Mouse (Mus musculus): ENCODE results near the gene Zfp691.

Gene Zfp691

DNA sequence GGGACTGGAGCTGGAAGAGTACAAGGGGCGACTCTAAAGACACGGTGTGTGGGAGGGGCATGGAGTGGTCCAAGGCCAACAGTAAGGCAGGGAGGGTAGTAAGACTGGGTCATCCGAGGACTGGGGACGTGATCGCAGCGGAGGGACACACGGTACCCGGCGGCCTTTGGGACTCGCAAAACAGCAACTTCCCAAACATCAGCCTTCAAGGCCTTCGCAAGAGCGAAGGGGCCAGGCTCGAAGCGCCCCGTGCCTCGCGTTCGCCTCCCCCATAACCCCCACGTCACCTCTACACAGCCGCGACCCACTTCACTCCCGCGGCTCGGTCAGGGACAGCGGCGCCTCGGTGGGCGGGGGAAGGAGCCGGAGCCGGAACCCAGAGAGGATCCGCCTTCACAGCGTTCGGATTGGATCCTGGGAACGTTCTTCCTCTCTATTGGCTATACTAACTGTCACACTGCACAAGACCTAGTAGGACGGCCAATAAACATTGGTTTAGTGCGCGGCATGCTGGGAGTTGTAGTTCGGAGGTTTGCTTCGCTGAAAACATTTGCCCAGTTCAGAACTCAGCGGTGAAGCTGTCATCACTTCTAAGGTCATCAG, at the start of gene Zfp691:
TSS of gene Zfp691 (minus strand) at position 345 of the 603 bp plus-strand sequence.
- peak; percentile 95 for DNase-seq

- no peak for DNase-seq
These were observed 49.7 kb upstream of the Zfp691 start for GRCm38 (mm10) chr4:119223696-119224095.

DNA sequence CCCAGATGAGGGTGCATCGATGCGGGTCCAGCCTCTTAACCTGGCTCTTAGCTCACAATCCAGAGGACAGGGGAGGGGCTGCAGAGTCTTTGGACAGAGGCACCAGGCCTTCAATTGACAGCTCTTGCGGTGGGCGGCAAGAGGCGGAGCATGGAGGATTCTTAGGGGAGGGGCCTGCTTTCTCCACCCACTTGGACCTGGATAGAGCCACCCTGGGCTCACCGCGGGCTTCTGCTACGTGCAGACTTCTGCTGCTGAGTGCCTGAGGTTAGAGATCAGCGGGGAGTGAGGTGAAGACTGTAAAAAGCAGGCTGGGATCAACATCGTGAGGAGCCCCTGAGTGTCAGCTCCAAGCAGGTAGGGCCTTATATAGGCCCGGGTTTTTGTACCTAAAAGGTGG, 44.2 kb upstream of the Zfp691 start, which contains the start of gene Tmem269:
TSS of gene Tmem269 (minus strand) at position 49 of the 400 bp plus-strand sequence.
- DNase-seq = no peak

DNA sequence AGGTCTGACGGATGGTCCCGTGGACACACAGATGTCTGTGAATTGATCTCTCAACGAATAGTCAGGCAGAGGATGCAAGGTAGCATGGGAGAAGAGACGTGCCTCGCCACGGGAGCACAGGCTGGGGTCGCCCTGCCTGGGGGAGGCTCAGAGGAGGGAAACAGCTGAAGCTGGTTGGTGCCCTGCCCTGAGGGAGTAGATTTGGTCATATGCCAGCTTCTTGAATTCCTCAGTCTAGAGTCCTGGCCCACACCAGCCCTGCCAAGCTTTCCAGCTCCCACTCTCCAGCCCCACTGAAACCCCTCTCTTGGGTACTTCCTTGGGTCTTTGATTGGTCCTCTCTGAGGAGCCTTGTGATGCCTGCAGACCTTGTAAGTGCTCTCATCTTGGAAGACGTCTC, 42.7 kb upstream of the Zfp691 start:
- DNase-seq = no peak

- no peak for DNase-seq
These were observed 30.7 kb upstream of the Zfp691 start for GRCm38 (mm10) chr4:119204672-119205071.

- DNase-seq = no peak
These were observed 24.1 kb upstream of the Zfp691 start for GRCm38 (mm10) chr4:119198105-119198504.

- DNase-seq = peak; percentile 50
These were observed 21.8 kb upstream of the Zfp691 start for GRCm38 (mm10) chr4:119195582-119196320.

DNA sequence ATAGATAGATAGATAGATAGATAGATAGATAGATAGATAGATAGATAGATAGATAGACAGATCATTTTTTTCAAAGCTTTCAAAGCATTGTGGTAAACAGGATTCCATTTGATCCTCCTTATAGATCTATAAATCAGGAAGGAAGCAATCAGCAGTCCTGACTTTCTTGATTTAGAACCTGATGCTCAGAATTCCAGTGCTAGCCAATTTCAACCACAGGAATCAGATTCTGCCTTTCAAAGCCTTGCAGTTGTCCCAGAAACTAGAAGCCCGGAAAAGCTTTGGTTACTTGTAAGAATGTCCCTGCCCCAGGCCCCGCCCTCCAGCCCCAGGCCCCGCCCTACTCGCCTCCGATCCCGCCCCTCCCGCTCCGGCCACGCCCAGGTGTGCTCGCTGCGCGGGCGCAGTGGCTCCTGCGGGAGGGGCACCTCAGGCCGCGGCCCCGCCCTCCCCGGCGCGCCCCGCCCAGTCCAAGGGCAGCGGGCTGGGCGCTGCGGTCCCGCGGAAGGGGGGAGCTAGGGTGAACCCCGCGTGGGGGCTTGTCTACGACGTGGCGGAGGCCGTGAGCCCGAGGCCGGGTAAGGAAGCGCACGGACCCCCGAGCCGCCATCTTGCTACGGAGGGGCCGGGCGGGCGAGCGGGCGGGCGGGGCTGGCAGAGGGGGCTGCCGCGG, 21.1 kb upstream of the Zfp691 start, which contains the start of gene Svbp:
TSS of gene Svbp (plus strand) at position 398 of the 673 bp plus-strand sequence.
- DNase-seq = peak; percentile 81

DNA sequence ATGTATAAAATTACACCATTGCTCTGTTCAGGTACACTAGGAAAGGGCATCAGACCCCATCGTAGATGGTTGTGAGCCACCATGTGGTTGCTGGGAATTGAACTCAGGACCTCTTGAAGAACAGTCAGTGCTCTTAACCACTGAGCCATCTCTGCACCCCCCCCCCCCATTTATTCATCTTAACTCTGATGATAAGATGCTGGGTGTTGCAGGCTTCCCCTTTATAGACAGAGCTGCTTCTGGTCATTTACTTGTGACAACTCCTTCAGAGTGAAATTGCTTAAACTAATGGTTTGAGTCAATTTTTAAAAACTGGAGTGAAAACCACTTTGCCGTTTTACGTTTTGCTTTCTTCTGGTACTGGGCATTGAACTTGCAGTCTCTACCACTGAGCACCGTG, 18.8 kb upstream of the Zfp691 start:
- DNase-seq = no peak

GRCm38 (mm10) chr4:119191273-119191672, 17.3 kb upstream of the Zfp691 start:
- DNase-seq = no peak

DNA sequence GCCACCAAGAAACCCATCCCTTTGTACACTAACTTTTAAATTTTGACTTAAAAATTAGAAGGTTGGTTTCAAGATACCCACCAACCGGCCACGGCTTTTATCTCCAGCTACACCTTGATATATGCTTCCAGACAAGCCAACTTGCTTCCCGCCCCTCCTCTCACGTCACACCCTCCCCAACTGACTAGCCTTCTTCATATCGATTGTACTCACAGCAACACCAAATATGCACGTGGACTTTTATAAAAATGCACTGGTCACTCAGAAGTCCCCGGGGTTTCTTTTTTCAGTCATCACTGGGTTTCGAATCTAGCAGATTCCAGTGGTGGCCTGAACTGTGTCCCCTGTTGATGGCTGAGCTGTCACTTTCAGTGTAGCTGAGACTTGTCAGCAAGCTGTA, 16.6 kb upstream of the Zfp691 start:
- DNase-seq = no peak

DNA sequence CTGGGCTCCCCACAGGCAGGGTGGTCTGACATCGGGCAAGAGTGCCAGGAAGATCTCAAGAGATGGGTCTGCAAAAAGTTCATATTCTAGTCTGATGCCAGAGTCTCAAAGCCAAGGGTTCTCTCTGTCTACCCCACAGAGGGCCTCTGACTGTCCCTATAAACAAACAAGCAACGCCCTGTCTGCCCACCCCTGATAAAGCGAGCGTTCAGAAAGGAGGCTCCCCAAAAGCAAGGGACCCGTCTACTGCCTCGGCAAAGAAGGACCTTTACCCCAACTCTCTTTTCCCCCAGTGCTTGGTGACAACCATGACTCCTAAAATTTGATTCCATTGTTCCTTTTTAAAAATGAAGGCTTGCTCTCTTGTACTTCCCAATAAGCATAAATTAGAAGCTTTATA, 15.9 kb upstream of the Zfp691 start, which contains the start of gene Ermap:
TSS of gene Ermap (minus strand) at position 148 of the 400 bp plus-strand sequence.
- DNase-seq = no peak

DNA sequence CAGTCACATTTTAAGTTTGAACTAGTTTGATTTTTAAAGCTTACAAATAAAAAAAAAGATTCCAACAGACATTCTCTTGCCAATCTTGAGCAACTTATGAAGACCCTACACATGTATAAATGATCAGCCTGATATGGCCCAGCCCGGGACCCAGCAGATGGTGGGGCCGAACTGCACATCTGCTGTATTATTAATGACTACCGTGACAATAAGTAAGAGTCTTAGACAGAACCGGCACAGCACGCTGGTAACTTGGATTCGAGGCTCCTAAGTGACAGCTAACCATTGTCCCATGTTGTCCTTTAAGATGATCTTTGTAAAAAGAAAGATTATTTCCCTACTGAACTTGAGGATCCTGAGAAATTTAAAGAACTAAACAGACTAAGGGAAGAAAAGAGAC, 15.4 kb upstream of the Zfp691 start:
- DNase-seq = no peak

DNA sequence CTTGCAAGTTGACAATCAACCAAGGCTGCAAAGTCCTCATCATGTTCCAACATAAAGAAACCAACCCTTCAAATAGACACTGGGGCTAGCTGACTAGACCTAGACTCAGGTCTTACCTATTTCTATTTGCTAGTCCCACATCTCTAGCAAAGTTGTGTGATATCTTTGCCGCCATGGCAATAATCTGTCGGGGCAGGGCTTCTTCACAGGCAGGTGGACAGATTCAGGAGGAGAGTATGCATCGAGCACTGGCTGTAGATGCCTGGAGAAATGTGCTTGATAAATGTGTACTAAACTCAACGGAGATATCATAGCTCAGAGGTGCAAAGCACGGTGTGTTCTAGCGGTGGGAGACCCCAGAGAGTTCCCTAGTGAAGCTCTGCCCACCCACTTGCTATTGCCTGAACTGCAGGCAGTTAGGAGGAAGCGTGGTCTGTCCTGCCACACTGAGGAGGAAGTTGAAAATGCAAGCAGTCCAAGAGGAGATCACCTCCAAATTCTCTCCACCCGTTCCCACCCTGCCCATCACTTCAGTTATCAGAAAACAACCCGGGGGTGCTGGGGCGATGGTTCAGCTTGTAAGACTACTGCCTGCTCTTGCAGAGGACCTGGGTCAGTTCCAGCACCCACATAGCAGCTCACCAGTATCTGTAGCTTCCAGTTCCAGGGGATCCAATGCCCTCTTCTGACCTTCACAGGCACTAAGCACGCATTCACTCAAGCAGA, 14.2 kb upstream of the Zfp691 start:
- no peak for DNase-seq

DNA sequence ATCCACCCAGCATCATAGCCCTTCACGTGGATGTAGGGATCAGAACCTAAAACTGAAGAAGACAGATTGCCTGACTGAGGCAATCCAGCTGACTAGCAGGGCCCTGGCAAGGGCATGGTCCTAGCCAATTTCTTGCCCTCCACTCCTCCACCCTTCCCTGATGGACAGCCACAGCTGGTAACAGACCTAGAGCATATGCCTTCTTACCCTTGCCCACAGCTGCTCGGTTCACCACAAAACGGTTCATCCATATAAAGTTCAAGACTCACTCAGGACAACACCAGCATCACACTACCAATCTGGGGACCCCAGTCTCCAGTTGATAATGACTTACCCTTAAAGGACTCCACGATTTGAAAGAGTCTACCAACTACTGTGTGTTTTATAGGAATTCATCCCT, 11.8 kb upstream of the Zfp691 start:
- DNase-seq = no peak

GRCm38 (mm10) chr4:119183525-119183924, 9.5 kb upstream of the Zfp691 start:
- no peak for DNase-seq

- no peak for DNase-seq
These were observed 7.5 kb upstream of the Zfp691 start for GRCm38 (mm10) chr4:119181456-119181855.

DNA sequence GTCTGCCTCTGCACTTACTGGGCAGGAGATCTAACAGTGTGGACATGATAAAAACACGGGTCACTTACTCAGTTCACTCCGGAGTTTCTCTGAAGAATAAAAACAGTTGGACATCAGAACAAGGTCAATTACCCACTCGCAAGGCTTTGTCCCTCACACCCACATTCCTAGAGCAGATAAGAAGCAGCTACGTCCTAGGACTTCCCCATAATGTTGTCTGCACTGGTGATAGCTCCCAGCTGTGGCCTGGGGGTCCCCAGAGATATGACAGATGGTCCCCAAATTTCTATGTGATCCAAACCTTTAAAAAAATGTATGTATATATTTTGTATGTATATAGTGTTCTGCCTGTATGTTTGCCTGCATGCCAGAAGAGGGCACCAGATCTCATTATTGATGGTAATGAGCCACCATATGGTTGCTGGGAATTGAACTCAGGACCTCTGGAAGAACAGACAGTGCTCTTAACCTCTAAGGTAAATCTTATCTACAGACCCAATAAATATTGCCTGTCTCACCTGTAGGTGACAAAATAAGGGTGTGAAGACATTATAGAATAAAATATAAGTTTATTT, 6.2 kb upstream of the Zfp691 start:
- DNase-seq = no peak

DNA sequence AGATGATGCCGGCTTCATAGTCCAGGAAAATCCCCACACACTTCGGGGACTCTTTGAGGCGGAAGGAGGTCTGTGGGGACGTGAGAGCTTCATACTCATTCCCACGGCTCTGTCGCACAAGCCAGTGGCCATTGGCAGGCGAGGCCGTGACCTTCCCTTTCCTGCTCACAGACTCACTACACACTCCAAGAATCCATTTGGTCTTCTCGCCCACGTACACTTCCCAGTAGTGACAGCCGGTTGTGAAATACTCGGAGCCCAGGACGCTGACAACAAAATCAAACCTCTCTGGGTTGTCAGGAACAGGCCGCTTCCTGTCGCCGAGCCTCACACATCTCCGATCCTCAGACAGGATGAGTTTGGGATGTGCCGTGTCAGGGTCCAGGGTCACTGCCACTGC, 4.3 kb upstream of the Zfp691 start:
- DNase-seq = no peak

DNA sequence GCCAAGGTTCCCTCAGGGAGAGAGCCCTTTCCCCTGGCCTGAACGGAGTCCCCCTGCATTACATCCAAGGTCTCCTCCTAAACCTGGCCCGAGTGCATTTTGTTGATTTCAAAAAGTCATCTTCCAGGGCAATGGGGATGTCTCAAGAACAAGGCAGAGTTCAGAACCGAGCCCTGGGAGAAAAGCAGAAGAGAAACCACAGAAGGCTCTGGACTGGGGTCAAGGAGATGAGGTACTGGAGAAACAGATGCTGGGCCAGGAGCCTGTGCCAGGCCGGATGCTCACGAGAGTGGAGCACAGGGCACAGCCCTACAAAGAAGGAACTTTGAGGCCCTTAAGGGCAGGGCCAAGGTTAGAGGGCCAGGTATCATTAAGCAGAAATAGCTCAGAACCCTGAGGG, 3.7 kb upstream of the Zfp691 start:
- DNase-seq = no peak

- DNase-seq = peak; percentile 20
These were observed 910 bp downstream of the Zfp691 start for GRCm38 (mm10) chr4:119172919-119173650.

DNA sequence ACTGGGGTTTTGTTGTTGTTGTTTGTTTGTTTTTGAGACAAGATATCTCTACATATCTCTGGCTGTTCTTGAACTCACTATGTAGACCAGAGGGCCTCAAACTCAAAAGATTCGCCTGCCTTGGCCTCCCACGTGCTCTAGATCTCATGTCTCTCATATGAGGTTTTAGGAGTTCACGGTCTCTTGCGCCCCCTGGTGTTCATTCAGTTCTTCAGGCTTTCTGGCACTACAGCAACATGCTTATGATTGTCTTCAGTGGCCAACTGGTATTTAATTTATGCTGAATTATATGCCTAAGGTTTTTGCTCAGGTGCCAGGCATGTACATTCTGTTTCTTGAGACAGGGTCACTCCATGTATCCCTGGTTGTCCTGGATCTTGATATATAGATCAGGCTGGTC, 6.3 kb downstream of the Zfp691 start:
- peak; percentile 75 for DNase-seq

Measured in cerebellum, adult 11-12 months (tissue).